Mouse (Mus musculus): ENCODE data around the gene Arvcf.

GRCm38 (mm10) chr16:18384211-18384610 lies 36.2 kb downstream of the Arvcf start:
- TF ChIP-seq EP300 (IDR thresholded peaks at IDR 0.05; ENCODE audit: low read depth) (no peak), CTCF (IDR thresholded peaks at IDR 0.05; ENCODE audit: low read depth) (no peak)

Measured in liver, postnatal 0 days (tissue).